Mouse (Mus musculus): ENCODE data around the gene Apoh. TPM values are rescaled to one million over a fixed set of nuclear protein-coding genes. Genes with fewer than 3 reads are reported as not detected.

Gene Apoh
- 0.08 and 0.19 TPM in 2 replicates for polyA plus RNA-seq (2012; rRNA removed)

GRCm38 (mm10) chr11:108342781-108343768, at the start of gene Apoh:
Apoh (plus strand) TSS chr11:108343354.
- TF ChIP-seq POLR2A (IDR thresholded peaks at IDR 0.05; ENCODE audit: borderline replicate concordance, extremely low read depth, insufficient read depth, insufficient read length, poor library complexity, severe bottlenecking) (no peak), CTCF (IDR thresholded peaks at IDR 0.05; ENCODE audit: borderline replicate concordance, extremely low read depth, insufficient read depth, insufficient read length) (0 out of 2 replicates have a peak, but pooled peaks have one; percentile 2)
- DNase-seq (ENCODE audit: low read depth): peak; percentile 48

- no peak for TF ChIP-seq POLR2A (IDR thresholded peaks at IDR 0.05; ENCODE audit: borderline replicate concordance, extremely low read depth, insufficient read depth, insufficient read length, poor library complexity, severe bottlenecking)
- no peak for DNase-seq (ENCODE audit: low read depth)
Observed at GRCm38 (mm10) chr11:108293843-108294242, 49.3 kb upstream of the Apoh start.

GRCm38 (mm10) chr11:108294305-108294813, 48.8 kb upstream of the Apoh start:
- no peak for DNase-seq (ENCODE audit: low read depth)
- no peak for TF ChIP-seq CTCF (IDR thresholded peaks at IDR 0.05; ENCODE audit: borderline replicate concordance, extremely low read depth, insufficient read depth, insufficient read length)
- TF ChIP-seq POLR2A (IDR thresholded peaks at IDR 0.05; ENCODE audit: borderline replicate concordance, extremely low read depth, insufficient read depth, insufficient read length, poor library complexity, severe bottlenecking): no peak

GRCm38 (mm10) chr11:108295373-108295772, 47.8 kb upstream of the Apoh start:
- DNase-seq (ENCODE audit: low read depth): no peak
- TF ChIP-seq POLR2A (IDR thresholded peaks at IDR 0.05; ENCODE audit: borderline replicate concordance, extremely low read depth, insufficient read depth, insufficient read length, poor library complexity, severe bottlenecking) (no peak), CTCF (IDR thresholded peaks at IDR 0.05; ENCODE audit: borderline replicate concordance, extremely low read depth, insufficient read depth, insufficient read length) (no peak)

- peak; percentile 42 for DNase-seq (ENCODE audit: low read depth)
- no peak for TF ChIP-seq POLR2A (IDR thresholded peaks at IDR 0.05; ENCODE audit: borderline replicate concordance, extremely low read depth, insufficient read depth, insufficient read length, poor library complexity, severe bottlenecking)
- no peak for TF ChIP-seq CTCF (IDR thresholded peaks at IDR 0.05; ENCODE audit: borderline replicate concordance, extremely low read depth, insufficient read depth, insufficient read length)
Observed at GRCm38 (mm10) chr11:108297956-108298355, 45.2 kb upstream of the Apoh start.

- no peak for DNase-seq (ENCODE audit: low read depth)
Observed at GRCm38 (mm10) chr11:108299913-108300312, 43.2 kb upstream of the Apoh start.

GRCm38 (mm10) chr11:108300443-108300842, 42.7 kb upstream of the Apoh start:
- no peak for DNase-seq (ENCODE audit: low read depth)
- no peak for TF ChIP-seq CTCF (IDR thresholded peaks at IDR 0.05; ENCODE audit: borderline replicate concordance, extremely low read depth, insufficient read depth, insufficient read length)
- TF ChIP-seq POLR2A (IDR thresholded peaks at IDR 0.05; ENCODE audit: borderline replicate concordance, extremely low read depth, insufficient read depth, insufficient read length, poor library complexity, severe bottlenecking): no peak

More at GRCm38 (mm10) chr11:108299913-108300312, 43.2 kb upstream of the Apoh start:
- no peak for TF ChIP-seq CTCF (IDR thresholded peaks at IDR 0.05; ENCODE audit: borderline replicate concordance, extremely low read depth, insufficient read depth, insufficient read length)
- no peak for TF ChIP-seq POLR2A (IDR thresholded peaks at IDR 0.05; ENCODE audit: borderline replicate concordance, extremely low read depth, insufficient read depth, insufficient read length, poor library complexity, severe bottlenecking)

- TF ChIP-seq POLR2A (IDR thresholded peaks at IDR 0.05; ENCODE audit: borderline replicate concordance, extremely low read depth, insufficient read depth, insufficient read length, poor library complexity, severe bottlenecking) (no peak), CTCF (IDR thresholded peaks at IDR 0.05; ENCODE audit: borderline replicate concordance, extremely low read depth, insufficient read depth, insufficient read length) (no peak)
Observed at GRCm38 (mm10) chr11:108301036-108301435, 42.1 kb upstream of the Apoh start.

GRCm38 (mm10) chr11:108301796-108302490, 41.2 kb upstream of the Apoh start:
- DNase-seq (ENCODE audit: low read depth): no peak
- no peak for TF ChIP-seq POLR2A (IDR thresholded peaks at IDR 0.05; ENCODE audit: borderline replicate concordance, extremely low read depth, insufficient read depth, insufficient read length, poor library complexity, severe bottlenecking)
- TF ChIP-seq CTCF (IDR thresholded peaks at IDR 0.05; ENCODE audit: borderline replicate concordance, extremely low read depth, insufficient read depth, insufficient read length): no peak

More at GRCm38 (mm10) chr11:108301036-108301435, 42.1 kb upstream of the Apoh start:
- DNase-seq (ENCODE audit: low read depth): no peak

GRCm38 (mm10) chr11:108303787-108304186, 39.4 kb upstream of the Apoh start:
- TF ChIP-seq POLR2A (IDR thresholded peaks at IDR 0.05; ENCODE audit: borderline replicate concordance, extremely low read depth, insufficient read depth, insufficient read length, poor library complexity, severe bottlenecking) (no peak), CTCF (IDR thresholded peaks at IDR 0.05; ENCODE audit: borderline replicate concordance, extremely low read depth, insufficient read depth, insufficient read length) (no peak)
- no peak for DNase-seq (ENCODE audit: low read depth)

- no peak for DNase-seq (ENCODE audit: low read depth)
- TF ChIP-seq CTCF (IDR thresholded peaks at IDR 0.05; ENCODE audit: borderline replicate concordance, extremely low read depth, insufficient read depth, insufficient read length) (no peak), POLR2A (IDR thresholded peaks at IDR 0.05; ENCODE audit: borderline replicate concordance, extremely low read depth, insufficient read depth, insufficient read length, poor library complexity, severe bottlenecking) (no peak)
Observed at GRCm38 (mm10) chr11:108307258-108307657, 35.9 kb upstream of the Apoh start.
